Mouse (Mus musculus) brain, adult 10 weeks (tissue): Measurements from ENCODE around the gene Slc7a6os. TPM values are rescaled to one million over a fixed set of nuclear protein-coding genes. Genes with fewer than 3 reads are reported as not detected.

Experiments used
- polyA plus RNA-seq: library from polyadenylated mRNA; stranded (reverse); fragments of 350-450 nt; fragmentation: Illumina TruSeq; extraction: RNeasy Lipid Tissue Mini Kit (QIAGEN cat#74804); gene quantifications from one replicate; pipeline ENCODE4 v1.2.3, GENCODE M21; 2015; ENCODE audit warnings: low read depth, low replicate concordance

The Slc7a6os gene
- polyA plus RNA-seq, result 42.2 TPM

GRCm38 (mm10) chr8:106210821-106211345 is at the start of gene Slc7a6os, which contains the start of gene Prmt7:
Gene Slc7a6os (minus strand): TSS chr8:106210935.
Gene Prmt7 (plus strand): TSS chr8:106210936.

GRCm38 (mm10) chr8:106168356-106169016 is 42.2 kb downstream of the Slc7a6os start, which contains the start of gene Slc7a6:
Gene Slc7a6 (plus strand): TSS chr8:106168857.

Other genes with a start within 250 kb of the Slc7a6os start
- gene Slc12a4, start 244.8 kb downstream of the Slc7a6os start, polyA plus RNA-seq, result 14.4 TPM
- not detected for gene Dpep3, start 231.5 kb downstream of the Slc7a6os start, polyA plus RNA-seq
- gene Dus2, start 219.6 kb downstream of the Slc7a6os start, polyA plus RNA-seq, result 21.1 TPM
- not detected for gene Dpep2nb, start 205.0 kb downstream of the Slc7a6os start, polyA plus RNA-seq
- gene Ddx28, start 199.1 kb downstream of the Slc7a6os start, polyA plus RNA-seq, result 11.2 TPM
- 6.3 TPM for gene Nfatc3, start 152.1 kb downstream of the Slc7a6os start, polyA plus RNA-seq
- gene Esrp2, start 74.0 kb downstream of the Slc7a6os start, polyA plus RNA-seq, result 0.79 TPM
- gene Pla2g15, start 60.5 kb downstream of the Slc7a6os start, polyA plus RNA-seq, result 22.0 TPM
- gene Slc7a6, start 42.1 kb downstream of the Slc7a6os start, polyA plus RNA-seq, result 20.8 TPM
- 36.2 TPM for gene Prmt7, start within 50 bp of the Slc7a6os start, polyA plus RNA-seq
- 37.3 TPM for gene Smpd3, start 127.1 kb upstream of the Slc7a6os start, polyA plus RNA-seq
- gene Zfp90, start 204.4 kb upstream of the Slc7a6os start, polyA plus RNA-seq, result 11.9 TPM